Mouse (Mus musculus): ENCODE results near the gene Fcgrt. TPM values are rescaled to one million over a fixed set of nuclear protein-coding genes. Genes with fewer than 3 reads are reported as not detected.
"Not testable (repeated sequence)": the region's sequence is repeated elsewhere in the genome, so short reads cannot be mapped to it uniquely, and the experiment has no call there.

The Fcgrt gene
- polyA plus RNA-seq, 1 experiment from 2014 or later: 29.2 TPM

GRCm38 (mm10) chr7:45107052-45107645, 3.5 kb upstream of the Fcgrt start:
- WGBS (ENCODE audit: insufficient replicate concordance): 24% methylated on average over 5 of the region's 5 CpGs
- Histone ChIP-seq H3K9ac (no peak overlapping the region), H3K9me3 (replicated peaks) (no peaks in the 10 kb centered on the region)

GRCm38 (mm10) chr7:45106441-45106840, 2.8 kb upstream of the Fcgrt start:
- Histone ChIP-seq H3K4me2 (no peak overlapping the region), H3K9me3 (replicated peaks) (no peaks in the 10 kb centered on the region), H3K36me3 (no peaks in the 10 kb centered on the region), H3K27me3 (no peaks in the 10 kb centered on the region), H3K4me1 (replicated peaks) (peaks cover 33% of the 10 kb centered on the region), H3K4me3 (replicated peaks) (no peak overlapping the region), H3K27ac (no peak overlapping the region), H3K9ac (no peak overlapping the region)
- WGBS (ENCODE audit: insufficient replicate concordance): 68% methylated on average over 6 of the region's 6 CpGs
- no peak for DNase-seq
- no peak for ATAC-seq (ENCODE audit: low read depth)

More at GRCm38 (mm10) chr7:45107052-45107645, 3.5 kb upstream of the Fcgrt start:
- no peak overlapping the region for H3K4me3 ChIP-seq (replicated peaks)
- H3K27ac ChIP-seq: no peak overlapping the region
- H3K4me2 ChIP-seq: no peak overlapping the region
- peaks cover 33% of the 10 kb centered on the region for H3K4me1 ChIP-seq (replicated peaks)
- DNase-seq (no peak), ATAC-seq (ENCODE audit: low read depth) (no peak)
- no peaks in the 10 kb centered on the region for H3K27me3 ChIP-seq
- H3K36me3 ChIP-seq: no peaks in the 10 kb centered on the region

- 66% methylated on average over 8 of the region's 8 CpGs for WGBS (ENCODE audit: insufficient replicate concordance)
- H3K4me3 ChIP-seq (replicated peaks): no peak overlapping the region
- no peak overlapping the region for H3K9ac ChIP-seq
- H3K27ac ChIP-seq: no peak overlapping the region
- DNase-seq (no peak), ATAC-seq (ENCODE audit: low read depth) (no peak)
- H3K4me2 ChIP-seq: no peak overlapping the region
- no peaks in the 10 kb centered on the region for H3K9me3 ChIP-seq (replicated peaks)
- H3K27me3 ChIP-seq: no peaks in the 10 kb centered on the region
- H3K4me1 ChIP-seq (replicated peaks): peaks cover 30% of the 10 kb centered on the region
- no peaks in the 10 kb centered on the region for H3K36me3 ChIP-seq
Measured at GRCm38 (mm10) chr7:45105491-45105890, 1.8 kb upstream of the Fcgrt start.

DNA sequence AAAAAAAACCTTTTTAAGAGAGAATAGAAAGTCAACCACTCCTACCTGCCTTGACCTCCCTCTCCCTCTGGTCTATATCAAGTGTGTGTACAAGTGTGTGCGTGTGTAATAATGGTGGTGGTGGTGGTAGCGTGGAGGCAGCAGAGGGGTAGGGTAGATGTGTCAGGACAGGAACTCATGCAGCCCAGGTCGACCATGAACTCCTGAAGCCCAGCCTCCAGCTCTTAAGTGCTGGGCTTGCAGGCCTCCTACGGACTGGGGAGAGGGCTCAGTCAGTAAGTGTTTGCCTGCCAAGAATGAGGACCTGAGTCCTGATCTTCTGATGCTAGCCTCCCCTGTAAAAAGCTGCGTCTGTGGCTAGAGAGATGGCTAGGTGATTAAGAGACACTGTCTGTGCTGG, 1.3 kb upstream of the Fcgrt start:
- Histone ChIP-seq H3K4me1 (replicated peaks) (peaks cover 25% of the 10 kb centered on the region), H3K27me3 (no peaks in the 10 kb centered on the region), H3K36me3 (no peaks in the 10 kb centered on the region), H3K9me3 (replicated peaks) (no peaks in the 10 kb centered on the region), H3K4me2 (no peak overlapping the region), H3K9ac (no peak overlapping the region), H3K4me3 (replicated peaks) (no peak overlapping the region), H3K27ac (no peak overlapping the region)
- DNase-seq (no peak), ATAC-seq (ENCODE audit: low read depth) (no peak)
- 62% methylated on average over 5 of the region's 5 CpGs for WGBS (ENCODE audit: insufficient replicate concordance)

DNA sequence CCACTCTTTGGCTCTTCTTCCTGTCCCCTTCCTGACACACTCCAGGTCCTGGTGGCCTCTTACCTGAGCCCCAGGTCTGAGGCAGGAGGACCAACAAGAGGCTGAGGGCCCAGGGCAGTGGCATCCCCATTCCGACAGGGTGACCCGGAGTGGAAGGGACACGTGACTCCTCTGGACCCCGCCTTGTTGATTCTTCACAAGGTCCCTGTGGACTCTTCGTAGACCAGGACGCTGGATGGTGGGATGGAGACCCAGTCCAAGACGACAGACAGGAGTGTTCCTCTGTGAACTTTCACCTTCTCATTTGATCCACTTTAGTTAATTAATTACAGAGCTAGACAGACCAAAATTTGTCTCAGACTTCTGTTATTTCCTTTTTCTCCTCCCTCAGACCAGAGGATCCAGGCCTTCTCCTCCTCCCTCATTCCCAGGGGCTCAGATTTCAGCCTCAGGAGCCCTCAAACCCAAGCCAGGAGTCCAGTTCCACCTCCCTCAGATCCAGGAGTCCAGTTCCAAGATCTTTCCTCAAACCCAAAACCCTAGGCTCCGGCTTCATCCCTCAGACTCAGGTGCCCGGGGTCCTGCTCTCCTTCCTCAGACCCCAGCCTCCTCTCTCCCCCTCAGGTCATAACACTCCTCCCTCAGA, 588 bp downstream of the Fcgrt start:
- peak overlapping the region; percentile 78 for H3K27ac ChIP-seq
- peak overlapping the region; percentile 39 for H3K4me3 ChIP-seq (replicated peaks)
- H3K4me2 ChIP-seq: peak overlapping the region; percentile 55
- DNase-seq (no peak), ATAC-seq (ENCODE audit: low read depth) (0 out of 2 replicates have a peak, but pooled peaks have one; percentile 5)
- H3K27me3 ChIP-seq: no peaks in the 10 kb centered on the region
- peak overlapping the region; percentile 53 for H3K9ac ChIP-seq
- peaks cover 25% of the 10 kb centered on the region for H3K4me1 ChIP-seq (replicated peaks)
- WGBS (ENCODE audit: insufficient replicate concordance): 58% methylated on average over 9 of the region's 9 CpGs
- no peaks in the 10 kb centered on the region for H3K36me3 ChIP-seq
- H3K9me3 ChIP-seq (replicated peaks): no peaks in the 10 kb centered on the region

DNA sequence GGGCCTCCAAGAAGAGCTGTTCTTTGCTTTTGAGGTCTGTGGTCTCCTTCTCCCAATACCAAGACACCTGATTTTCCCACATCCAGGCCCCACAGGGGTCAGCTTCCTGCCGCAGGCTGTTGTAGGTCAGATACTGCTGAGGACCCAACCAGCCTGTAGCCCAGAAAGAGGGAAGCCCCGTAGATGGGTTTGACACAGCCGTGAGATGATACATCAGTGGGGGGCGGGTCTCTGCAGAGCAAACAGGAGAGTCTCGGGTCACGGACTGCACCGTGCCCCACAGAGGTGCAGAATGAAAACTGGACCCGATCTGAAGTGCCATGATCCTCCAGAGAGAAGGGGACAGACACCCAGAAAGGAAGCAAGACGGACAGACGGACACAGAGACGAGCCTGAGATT, 1.2 kb downstream of the Fcgrt start:
- 53% methylated on average over 11 of the region's 11 CpGs for WGBS (ENCODE audit: insufficient replicate concordance)
- peak overlapping the region; percentile 55 for H3K4me2 ChIP-seq
- no peaks in the 10 kb centered on the region for H3K27me3 ChIP-seq
- DNase-seq: no peak
- H3K4me3 ChIP-seq (replicated peaks): peak overlapping the region; percentile 39
- H3K4me1 ChIP-seq (replicated peaks): peaks cover 25% of the 10 kb centered on the region
- H3K9me3 ChIP-seq (replicated peaks): no peaks in the 10 kb centered on the region
- H3K27ac ChIP-seq: no peak overlapping the region
- no peaks in the 10 kb centered on the region for H3K36me3 ChIP-seq
- ATAC-seq (ENCODE audit: low read depth): peak; percentile 25; the same call in 1 of the 2 replicates
- peak overlapping the region; percentile 23; the same call in 1 of the 2 replicates for H3K9ac ChIP-seq

DNA sequence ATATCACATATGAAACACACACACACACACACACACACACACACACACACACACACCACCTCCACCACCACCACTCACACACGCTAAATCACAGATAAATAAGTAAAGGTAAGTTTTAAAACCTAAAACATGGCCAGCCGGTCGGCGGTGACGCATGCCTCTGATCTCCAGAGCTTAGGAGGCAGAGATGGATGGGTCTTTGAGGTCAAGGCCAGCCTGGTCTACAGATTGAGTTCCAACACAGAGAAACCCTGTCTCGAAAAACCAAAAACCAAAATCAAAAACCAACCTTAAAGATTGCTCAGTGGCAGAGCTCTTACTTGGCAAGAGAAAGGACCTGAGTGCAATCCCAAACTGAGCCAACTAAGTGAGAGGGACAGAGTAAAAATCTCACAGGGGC, 3.6 kb downstream of the Fcgrt start:
- no peaks in the 10 kb centered on the region for H3K27me3 ChIP-seq
- no peak overlapping the region for H3K4me3 ChIP-seq (replicated peaks)
- H3K4me2 ChIP-seq: no peak overlapping the region
- peaks cover 31% of the 10 kb centered on the region for H3K4me1 ChIP-seq (replicated peaks)
- H3K36me3 ChIP-seq: no peaks in the 10 kb centered on the region
- no peak for ATAC-seq (ENCODE audit: low read depth)
- DNase-seq: no peak
- H3K9ac ChIP-seq: no peak overlapping the region
- no peaks in the 10 kb centered on the region for H3K9me3 ChIP-seq (replicated peaks)
- H3K27ac ChIP-seq: no peak overlapping the region
- 75% methylated on average over 6 of the region's 6 CpGs for WGBS (ENCODE audit: insufficient replicate concordance)

GRCm38 (mm10) chr7:45098541-45099240, 5.0 kb downstream of the Fcgrt start:
- no peak overlapping the region for H3K27ac ChIP-seq
- H3K36me3 ChIP-seq: no peaks in the 10 kb centered on the region

GRCm38 (mm10) chr7:45097479-45097878, 6.2 kb downstream of the Fcgrt start:
- no peak overlapping the region for H3K4me2 ChIP-seq
- no peaks in the 10 kb centered on the region for H3K27me3 ChIP-seq
- 14% methylated on average over 6 of the region's 6 CpGs for WGBS (ENCODE audit: insufficient replicate concordance)
- H3K4me3 ChIP-seq (replicated peaks): no peak overlapping the region
- DNase-seq (no peak), ATAC-seq (ENCODE audit: low read depth) (no peak)
- H3K9ac ChIP-seq: no peak overlapping the region
- no peaks in the 10 kb centered on the region for H3K9me3 ChIP-seq (replicated peaks)
- H3K27ac ChIP-seq: peak overlapping the region; percentile 43
- H3K4me1 ChIP-seq (replicated peaks): peaks cover 33% of the 10 kb centered on the region
- H3K36me3 ChIP-seq: no peaks in the 10 kb centered on the region

More at GRCm38 (mm10) chr7:45098541-45099240, 5.0 kb downstream of the Fcgrt start:
- H3K4me3 ChIP-seq (replicated peaks): no peak overlapping the region
- ATAC-seq (ENCODE audit: low read depth) (no peak), DNase-seq (no peak)
- H3K9ac ChIP-seq: no peak overlapping the region
- peaks cover 35% of the 10 kb centered on the region for H3K4me1 ChIP-seq (replicated peaks)
- H3K9me3 ChIP-seq (replicated peaks): no peaks in the 10 kb centered on the region
- no peaks in the 10 kb centered on the region for H3K27me3 ChIP-seq
- 76% methylated on average over 8 of the region's 8 CpGs for WGBS (ENCODE audit: insufficient replicate concordance)
- H3K4me2 ChIP-seq: no peak overlapping the region

DNA sequence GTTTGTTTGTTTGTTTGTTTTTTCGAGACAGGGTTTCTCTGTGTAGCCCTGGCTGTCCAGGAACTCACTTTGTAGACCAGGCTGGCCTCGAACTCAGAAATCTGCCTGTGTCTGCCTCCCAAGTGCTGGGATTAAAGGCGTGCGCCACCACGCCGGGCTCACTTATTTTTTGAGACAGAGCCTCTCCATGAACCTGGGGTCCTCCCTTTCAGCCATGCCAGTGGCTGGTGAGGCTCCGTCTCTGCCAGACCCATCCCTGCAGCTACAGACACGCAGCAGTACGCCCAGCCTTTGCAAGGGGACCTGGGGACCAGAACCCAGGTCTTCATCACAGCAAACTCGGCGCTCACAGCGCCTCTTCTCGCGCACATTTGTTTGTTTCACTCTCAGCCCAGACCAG, 7.7 kb downstream of the Fcgrt start:
- H3K4me3 ChIP-seq (replicated peaks); H3K9ac ChIP-seq; H3K27me3 ChIP-seq; H3K36me3 ChIP-seq; DNase-seq; H3K27ac ChIP-seq; H3K4me2 ChIP-seq; ATAC-seq (ENCODE audit: low read depth); H3K9me3 ChIP-seq (replicated peaks): not testable (repeated sequence)
- peaks cover 41% of the 10 kb centered on the region for H3K4me1 ChIP-seq (replicated peaks)
- 85% methylated on average over 14 of the region's 14 CpGs for WGBS (ENCODE audit: insufficient replicate concordance)

DNA sequence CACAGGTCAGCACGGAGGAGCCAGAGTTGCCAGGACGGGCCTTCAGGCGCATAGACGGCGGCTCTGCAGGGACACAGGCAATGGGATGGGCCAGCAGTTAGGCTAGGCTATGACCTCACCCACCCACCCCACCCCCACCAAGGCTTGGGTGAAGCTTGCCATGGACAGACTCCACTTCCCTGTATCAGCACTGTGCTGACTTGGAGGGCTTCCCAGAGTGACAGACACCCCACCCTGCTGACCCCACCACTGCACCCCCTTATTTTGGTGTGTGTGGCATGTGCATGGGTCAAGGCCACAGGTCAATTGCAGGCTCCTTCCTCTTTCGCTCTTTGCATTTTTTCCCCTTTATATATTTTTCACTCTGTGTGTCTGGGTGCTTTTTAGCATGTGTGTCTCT, 8.3 kb downstream of the Fcgrt start:
- Histone ChIP-seq H3K27ac (no peak overlapping the region), H3K4me3 (replicated peaks) (no peak overlapping the region), H3K36me3 (no peaks in the 10 kb centered on the region), H3K27me3 (no peaks in the 10 kb centered on the region), H3K9me3 (replicated peaks) (no peaks in the 10 kb centered on the region), H3K9ac (no peak overlapping the region), H3K4me1 (replicated peaks) (peaks cover 47% of the 10 kb centered on the region), H3K4me2 (no peak overlapping the region)
- ATAC-seq (ENCODE audit: low read depth) (no peak), DNase-seq (no peak)
- WGBS (ENCODE audit: insufficient replicate concordance): 56% methylated on average over 6 of the region's 6 CpGs
